Mouse (Mus musculus) myocyte (in vitro differentiated cells): Measurements from ENCODE around the gene Tob1. TPM values are rescaled to one million over a fixed set of nuclear protein-coding genes. Genes with fewer than 3 reads are reported as not detected.

ENCODE experiments used
- H3K27me3 ChIP-seq: one replicate; pipeline ENCODE4 v1.6.1; 2011; ENCODE audit not compliant: control insufficient read depth, insufficient read depth, insufficient read length
- H3K36me3 ChIP-seq: one replicate; pipeline ENCODE4 v1.6.1; 2011; ENCODE audit not compliant: control insufficient read depth, insufficient read depth
- H3K4me2 ChIP-seq: one replicate; pipeline ENCODE4 v1.6.1; 2011; ENCODE audit warnings: low read depth, control low read depth
- H3K4me3 ChIP-seq: one replicate; pipeline ENCODE4 v1.5.1; 2011; ENCODE audit warnings: mild to moderate bottlenecking, control low read depth, moderate library complexity
- H3K79me2 ChIP-seq: one replicate; pipeline ENCODE4 v1.6.1; 2011; ENCODE audit not compliant: control insufficient read depth, insufficient read depth
- H3ac ChIP-seq: one replicate; pipeline ENCODE4 v1.6.1; 2011; ENCODE audit not compliant: control insufficient read depth, insufficient read length
- CEBPB ChIP-seq: IDR thresholded peaks from 2 replicates; pipeline ENCODE4 v1.6.1; 2011; ENCODE audit warnings: mild to moderate bottlenecking, moderate library complexity; ENCODE audit not compliant: poor library complexity, insufficient read depth, severe bottlenecking
- E2F4 ChIP-seq: IDR thresholded peaks from one replicate; pipeline ENCODE4 v1.6.1; 2011; ENCODE audit warnings: mild to moderate bottlenecking, control low read depth, moderate library complexity; ENCODE audit not compliant: insufficient read depth
- MAX ChIP-seq: IDR thresholded peaks from one replicate; pipeline ENCODE4 v1.6.1; 2011; ENCODE audit warnings: low read depth, mild to moderate bottlenecking, control low read depth
- MYOD1 ChIP-seq, 3 experiments: IDR thresholded peaks; one replicate each; pipeline ENCODE4 v1.6.1; 2011; ENCODE audit warnings: control low read depth in 2 of 3, low read depth in 2 of 3, mild to moderate bottlenecking in 2 of 3, moderate library complexity in 1 of 3; ENCODE audit not compliant: insufficient read length in 2 of 3, control insufficient read depth in 1 of 3
- MYOG ChIP-seq, 3 experiments: IDR thresholded peaks; one replicate each; pipeline ENCODE4 v1.6.1; 2011; ENCODE audit warnings: control low read depth in 2 of 3, low read depth in 2 of 3, mild to moderate bottlenecking in 2 of 3; ENCODE audit not compliant: insufficient read length in 2 of 3, control insufficient read depth in 1 of 3, insufficient read depth in 1 of 3
- POLR2A ChIP-seq: IDR thresholded peaks from one replicate; pipeline ENCODE4 v1.6.1; 2011; ENCODE audit warnings: low read depth, mild to moderate bottlenecking, control low read depth, moderate library complexity; ENCODE audit not compliant: insufficient read length
- POLR2AphosphoS2 ChIP-seq: IDR thresholded peaks from one replicate; pipeline ENCODE4 v1.6.1; 2011; ENCODE audit warnings: low read depth, control low read depth; ENCODE audit not compliant: insufficient read length
- REST ChIP-seq: IDR thresholded peaks from one replicate; pipeline ENCODE4 v1.6.1; 2011; ENCODE audit warnings: mild to moderate bottlenecking, control low read depth, moderate library complexity; ENCODE audit not compliant: insufficient read depth, insufficient read length
- SRF ChIP-seq: IDR thresholded peaks from one replicate; pipeline ENCODE4 v1.6.1; 2011; ENCODE audit warnings: low read depth; ENCODE audit not compliant: control insufficient read depth, insufficient read length
- TCF12 ChIP-seq: IDR thresholded peaks from one replicate; pipeline ENCODE4 v1.6.1; 2011; ENCODE audit warnings: mild to moderate bottlenecking, control low read depth; ENCODE audit not compliant: poor library complexity, insufficient read depth, severe bottlenecking
- TCF3 ChIP-seq: IDR thresholded peaks from one replicate; pipeline ENCODE4 v1.6.1; 2011; ENCODE audit warnings: low read depth, control low read depth; ENCODE audit not compliant: insufficient read length
- USF1 ChIP-seq: IDR thresholded peaks from one replicate; pipeline ENCODE4 v1.6.1; 2011; ENCODE audit warnings: low read depth, mild to moderate bottlenecking, control low read depth, moderate library complexity
- polyA plus RNA-seq: library from polyadenylated mRNA; unstranded; fragments of >200 nt; fragmentation: generic; extraction: Trizol; gene quantifications from one replicate; pipeline ENCODE4 v1.2.1, GENCODE M21; 2012; ENCODE audit warnings: missing spikeins

The Tob1 gene
- polyA plus RNA-seq, 1 experiment = 32.8 TPM

- H3K79me2 ChIP-seq = no peaks in the 10 kb centered on the region
- H3K4me3 ChIP-seq = no peak overlapping the region
- H3K4me2 ChIP-seq = no peak overlapping the region
- TF ChIP-seq E2F4 (no peak), SRF (no peak), POLR2AphosphoS2 (no peak), TCF12 (no peak)
- no peak overlapping the region for H3ac ChIP-seq
- H3K36me3 ChIP-seq = no peaks in the 10 kb centered on the region
- no peaks in the 10 kb centered on the region for H3K27me3 ChIP-seq
These were observed 43.0 kb upstream of the Tob1 start for GRCm38 (mm10) chr11:94168238-94168637.

- Histone ChIP-seq H3ac (no peak overlapping the region), H3K79me2 (no peaks in the 10 kb centered on the region), H3K4me3 (no peak overlapping the region), H3K36me3 (no peaks in the 10 kb centered on the region), H3K27me3 (no peaks in the 10 kb centered on the region), H3K4me2 (no peak overlapping the region)
- no peak for TF ChIP-seq MAX
- no peak for TF ChIP-seq TCF12
- TF ChIP-seq CEBPB = no peak
- TF ChIP-seq REST = no peak
- TF ChIP-seq MYOG (IDR thresholded peaks at IDR 0.05; ENCODE audit: control insufficient read depth in 1 of 3, insufficient read depth in 1 of 3, insufficient read length in 2 of 3, low read depth in 2 of 3) = no peak
- TF ChIP-seq E2F4 = no peak
- no peak for TF ChIP-seq POLR2A
- no peak for TF ChIP-seq POLR2AphosphoS2
- no peak for TF ChIP-seq MYOD1 (IDR thresholded peaks at IDR 0.05; ENCODE audit: control insufficient read depth in 1 of 3, insufficient read length in 2 of 3, low read depth in 2 of 3)
- TF ChIP-seq SRF = no peak
- TF ChIP-seq USF1 = no peak
These were observed 41.7 kb upstream of the Tob1 start for GRCm38 (mm10) chr11:94169596-94169995.

GRCm38 (mm10) chr11:94171691-94172090, 39.6 kb upstream of the Tob1 start:
- no peak overlapping the region for H3K4me3 ChIP-seq

DNA sequence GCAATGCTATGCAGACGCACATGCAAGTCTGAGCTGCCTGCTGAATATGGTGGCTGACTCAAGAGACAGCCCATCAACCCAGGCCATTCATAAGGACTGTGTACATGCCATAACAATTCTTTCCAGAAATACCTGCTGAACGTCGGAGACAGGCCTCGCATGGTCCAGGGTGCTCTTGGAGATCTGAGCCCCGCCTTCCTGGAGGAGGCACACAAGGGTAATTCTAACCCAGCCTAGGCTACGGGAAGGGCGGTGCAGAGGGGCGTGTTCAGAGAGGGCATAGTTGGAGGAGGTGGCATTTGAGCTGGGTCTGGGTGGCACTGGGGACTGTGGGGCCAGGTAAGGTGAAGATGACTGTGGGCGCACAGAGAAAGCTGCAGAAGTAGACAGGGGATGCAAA, 39.1 kb upstream of the Tob1 start:
- Histone ChIP-seq H3K4me2 (no peak overlapping the region), H3ac (no peak overlapping the region), H3K4me3 (no peak overlapping the region), H3K36me3 (no peaks in the 10 kb centered on the region), H3K79me2 (no peaks in the 10 kb centered on the region), H3K27me3 (no peaks in the 10 kb centered on the region)
- TF ChIP-seq MYOG (IDR thresholded peaks at IDR 0.05; ENCODE audit: control insufficient read depth in 1 of 3, insufficient read depth in 1 of 3, insufficient read length in 2 of 3, low read depth in 2 of 3) = no peak
- no peak for TF ChIP-seq CEBPB
- no peak for TF ChIP-seq USF1
- no peak for TF ChIP-seq POLR2AphosphoS2
- no peak for TF ChIP-seq REST
- TF ChIP-seq POLR2A = no peak
- no peak for TF ChIP-seq MYOD1 (IDR thresholded peaks at IDR 0.05; ENCODE audit: control insufficient read depth in 1 of 3, insufficient read length in 2 of 3, low read depth in 2 of 3)
- no peak for TF ChIP-seq TCF12

More at GRCm38 (mm10) chr11:94171691-94172090, 39.6 kb upstream of the Tob1 start:
- TF ChIP-seq CEBPB (no peak), POLR2A (no peak), E2F4 (no peak), USF1 (no peak), TCF3 (no peak), SRF (no peak), MAX (no peak), POLR2AphosphoS2 (no peak), TCF12 (no peak), MYOD1 (IDR thresholded peaks at IDR 0.05; ENCODE audit: control insufficient read depth in 1 of 3, insufficient read length in 2 of 3, low read depth in 2 of 3) (no peak), MYOG (IDR thresholded peaks at IDR 0.05; ENCODE audit: control insufficient read depth in 1 of 3, insufficient read depth in 1 of 3, insufficient read length in 2 of 3, low read depth in 2 of 3) (no peak), REST (no peak)
- no peak overlapping the region for H3ac ChIP-seq
- H3K36me3 ChIP-seq = no peaks in the 10 kb centered on the region
- no peak overlapping the region for H3K4me2 ChIP-seq
- no peaks in the 10 kb centered on the region for H3K27me3 ChIP-seq
- H3K79me2 ChIP-seq = no peaks in the 10 kb centered on the region

DNA sequence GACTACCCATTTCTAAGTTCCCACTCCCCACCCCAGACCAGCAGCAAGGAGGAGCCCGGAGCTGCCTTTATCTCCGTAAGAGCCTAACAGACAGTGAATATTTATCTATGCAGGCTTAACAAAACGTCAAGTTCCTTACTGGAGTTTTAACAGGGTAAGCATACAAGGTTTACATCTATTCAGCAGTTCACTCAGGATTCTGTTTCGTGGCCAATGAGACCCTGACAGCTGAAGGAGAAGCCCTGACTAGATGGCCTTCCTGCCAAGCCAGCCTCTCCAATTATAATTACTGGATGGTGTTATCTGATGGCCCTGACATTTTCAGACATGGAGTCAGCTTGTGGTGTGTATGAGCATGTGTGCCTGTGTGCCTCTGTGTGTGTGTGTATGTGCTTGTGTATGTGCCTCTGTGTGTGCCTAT, 37.5 kb upstream of the Tob1 start:
- Histone ChIP-seq H3K4me2 (no peak overlapping the region), H3K27me3 (no peaks in the 10 kb centered on the region), H3K36me3 (no peaks in the 10 kb centered on the region), H3K4me3 (no peak overlapping the region), H3K79me2 (no peaks in the 10 kb centered on the region), H3ac (no peak overlapping the region)
- TF ChIP-seq MAX = no peak
- TF ChIP-seq REST = no peak
- no peak for TF ChIP-seq POLR2AphosphoS2
- TF ChIP-seq TCF3 = no peak
- TF ChIP-seq MYOD1 (IDR thresholded peaks at IDR 0.05; ENCODE audit: control insufficient read depth in 1 of 3, insufficient read length in 2 of 3, low read depth in 2 of 3) = no peak
- no peak for TF ChIP-seq TCF12
- TF ChIP-seq USF1 = no peak
- TF ChIP-seq SRF = no peak
- no peak for TF ChIP-seq CEBPB
- no peak for TF ChIP-seq MYOG (IDR thresholded peaks at IDR 0.05; ENCODE audit: control insufficient read depth in 1 of 3, insufficient read depth in 1 of 3, insufficient read length in 2 of 3, low read depth in 2 of 3)
- no peak for TF ChIP-seq E2F4
- no peak for TF ChIP-seq POLR2A
